Mouse (Mus musculus) ES-CJ7 (cell line): ENCODE measurements around the gene Nacc1.

Source experiments
- DNase-seq: peaks from one replicate; pipeline ENCODE4 v3.0.0; 2011; ENCODE audit warnings: low read depth, low spot score

Gene Nacc1

DNA sequence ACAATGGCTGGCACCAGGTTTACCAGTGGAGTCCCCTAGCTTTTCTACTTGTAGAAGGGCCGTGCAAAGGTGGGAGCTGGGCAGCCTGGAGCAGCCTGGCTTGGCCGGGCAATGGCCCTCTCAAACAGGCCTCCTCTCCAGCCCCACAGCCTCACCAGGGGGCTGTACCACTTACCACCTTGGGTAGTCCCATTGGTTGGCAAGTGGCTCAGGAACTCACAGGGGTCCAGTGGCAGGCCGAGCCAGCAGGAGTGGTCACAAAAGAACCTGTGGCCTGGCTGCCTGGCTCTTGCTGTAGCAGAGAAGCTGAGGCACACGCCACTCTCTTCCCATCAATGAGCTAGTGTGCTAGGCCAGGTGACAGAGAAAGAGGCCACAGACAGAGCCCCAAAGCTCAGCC lies 26.5 kb upstream of the Nacc1 start:
- DNase-seq, result no peak

GRCm38 (mm10) chr8:84713381-84713780 lies 25.7 kb upstream of the Nacc1 start:
- DNase-seq, result no peak

DNA sequence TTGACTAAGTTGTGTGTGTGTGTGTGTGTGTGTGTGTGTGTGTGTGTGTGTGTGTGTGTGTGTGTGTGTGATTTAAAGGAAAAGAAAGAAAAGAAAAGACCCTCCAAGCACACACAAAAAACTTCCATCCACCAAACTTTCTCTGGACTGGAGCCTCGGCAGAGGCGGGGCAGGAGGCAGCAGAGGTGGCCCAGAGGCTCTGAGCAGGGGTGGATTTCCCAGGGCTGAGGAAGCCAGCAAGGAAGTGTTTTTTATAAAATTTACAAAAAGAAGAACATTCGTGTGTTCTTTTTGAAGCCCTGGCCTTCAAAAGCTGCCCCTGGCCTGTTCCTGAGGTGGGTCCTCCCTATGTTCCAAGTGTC lies 25.1 kb upstream of the Nacc1 start:
- no peak for DNase-seq

DNA sequence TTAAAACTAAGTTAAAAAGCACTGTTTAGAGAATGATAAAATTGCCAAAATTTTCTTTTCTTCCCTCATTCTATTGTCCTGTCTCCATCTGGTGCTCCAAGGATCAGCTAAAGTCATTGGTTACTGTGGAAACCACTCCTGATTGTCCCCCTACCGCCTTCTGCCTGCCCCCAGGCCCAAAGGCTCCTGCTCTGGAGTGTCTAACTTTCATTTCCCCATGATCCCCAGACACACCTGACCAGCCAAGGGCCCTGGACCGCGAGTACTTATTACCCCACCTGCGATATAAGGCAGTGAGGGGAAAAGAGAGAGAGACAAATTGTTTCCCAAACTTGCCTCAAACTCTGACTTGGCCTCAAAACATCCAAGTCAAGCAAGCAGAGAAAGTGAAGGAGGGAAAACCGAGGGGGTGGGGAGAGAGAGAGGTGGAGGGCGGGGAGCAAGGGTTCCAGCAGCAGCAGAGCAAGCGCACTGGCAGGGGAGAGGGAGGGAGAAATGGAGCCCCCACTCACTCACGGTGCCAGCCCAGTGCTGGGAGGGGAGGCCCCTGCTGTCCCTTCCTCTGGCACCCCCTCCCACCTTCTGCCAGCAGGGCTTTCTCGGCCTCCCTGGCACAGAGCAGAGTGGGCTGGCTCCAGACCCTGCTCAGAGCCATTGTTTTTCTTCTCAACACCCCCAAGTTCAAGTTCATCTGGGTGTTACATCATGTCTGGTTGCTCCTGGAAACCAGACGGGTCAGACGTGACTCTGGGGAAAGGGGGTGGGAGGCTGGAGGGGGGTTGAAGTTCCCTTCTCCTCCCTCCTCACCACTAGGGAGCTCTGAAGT lies 24.5 kb upstream of the Nacc1 start:
- peak; percentile 45 for DNase-seq

DNA sequence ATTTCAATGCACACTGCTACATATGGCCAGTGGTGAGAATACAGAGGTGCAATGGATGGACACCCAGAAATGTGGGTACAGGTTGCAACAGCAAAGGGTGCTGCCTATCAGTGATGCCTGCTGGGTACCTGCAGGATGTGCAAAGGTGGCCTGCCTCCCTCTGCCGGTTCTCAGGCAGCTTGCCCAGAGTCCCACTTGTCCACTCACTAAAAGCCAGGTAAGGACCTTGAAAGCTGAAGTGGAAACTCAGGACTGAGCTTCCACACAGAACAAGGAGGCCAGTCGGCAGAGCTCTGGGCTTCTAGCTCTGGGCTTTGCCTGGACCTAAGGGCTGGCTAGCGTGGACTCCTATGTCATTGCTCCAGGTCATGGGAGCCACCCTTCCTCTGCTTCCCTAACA lies 23.6 kb upstream of the Nacc1 start:
- DNase-seq, result no peak

DNA sequence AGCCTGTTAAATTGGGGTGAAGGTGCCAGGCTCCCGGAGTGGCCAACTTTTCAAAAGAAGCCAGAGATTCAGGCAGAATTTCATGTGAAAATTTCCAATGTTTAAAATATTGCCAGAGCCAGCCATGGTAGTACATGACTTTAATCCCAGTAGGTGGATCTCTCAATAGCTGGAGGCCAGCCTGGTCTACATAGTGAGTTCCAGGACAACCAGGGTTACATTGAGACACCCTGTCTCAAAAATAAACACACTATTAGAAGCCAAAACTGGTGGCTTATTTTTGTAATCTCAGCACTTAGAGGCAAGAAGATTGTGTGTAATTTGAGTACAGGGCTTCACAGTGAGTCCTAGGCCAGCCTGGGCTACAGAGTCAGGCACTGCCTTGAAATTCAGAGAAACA lies 22.3 kb upstream of the Nacc1 start:
- no peak for DNase-seq

GRCm38 (mm10) chr8:84708774-84709475 lies 21.3 kb upstream of the Nacc1 start:
- peak; percentile 93 for DNase-seq

- DNase-seq, result peak; percentile 80
Measured at GRCm38 (mm10) chr8:84708071-84708541, 20.4 kb upstream of the Nacc1 start.

DNA sequence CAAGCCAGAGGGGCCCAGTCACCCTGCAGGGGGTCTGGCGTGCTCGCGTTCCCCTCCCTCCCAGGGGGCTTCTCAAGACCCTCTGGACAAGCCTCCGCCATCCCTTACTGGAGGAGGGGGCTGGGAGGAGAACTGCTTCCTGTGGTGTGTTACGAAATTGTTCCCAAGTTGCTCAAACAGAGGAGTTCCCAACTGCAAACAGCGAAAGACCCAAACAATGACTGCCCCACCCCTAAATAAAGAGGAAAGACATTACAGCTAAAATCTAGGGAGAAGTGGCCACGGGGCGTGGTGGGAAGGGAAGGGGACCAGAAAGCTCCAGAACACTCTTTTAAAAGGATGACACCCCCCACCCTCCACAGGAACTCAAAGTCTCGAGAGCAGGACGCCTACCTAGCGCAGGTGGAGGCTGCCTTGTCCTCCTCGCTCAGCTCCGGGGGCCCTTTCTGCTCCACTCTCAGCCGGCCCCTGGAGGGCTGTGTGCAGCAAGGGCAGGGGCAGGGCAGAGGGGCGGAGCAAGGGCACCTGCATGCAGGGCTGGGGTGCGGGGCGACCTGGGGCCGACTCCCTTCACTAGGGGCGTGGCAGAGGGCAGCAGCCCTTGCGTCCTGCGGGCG lies 19.7 kb upstream of the Nacc1 start:
- DNase-seq, result peak; percentile 81

DNA sequence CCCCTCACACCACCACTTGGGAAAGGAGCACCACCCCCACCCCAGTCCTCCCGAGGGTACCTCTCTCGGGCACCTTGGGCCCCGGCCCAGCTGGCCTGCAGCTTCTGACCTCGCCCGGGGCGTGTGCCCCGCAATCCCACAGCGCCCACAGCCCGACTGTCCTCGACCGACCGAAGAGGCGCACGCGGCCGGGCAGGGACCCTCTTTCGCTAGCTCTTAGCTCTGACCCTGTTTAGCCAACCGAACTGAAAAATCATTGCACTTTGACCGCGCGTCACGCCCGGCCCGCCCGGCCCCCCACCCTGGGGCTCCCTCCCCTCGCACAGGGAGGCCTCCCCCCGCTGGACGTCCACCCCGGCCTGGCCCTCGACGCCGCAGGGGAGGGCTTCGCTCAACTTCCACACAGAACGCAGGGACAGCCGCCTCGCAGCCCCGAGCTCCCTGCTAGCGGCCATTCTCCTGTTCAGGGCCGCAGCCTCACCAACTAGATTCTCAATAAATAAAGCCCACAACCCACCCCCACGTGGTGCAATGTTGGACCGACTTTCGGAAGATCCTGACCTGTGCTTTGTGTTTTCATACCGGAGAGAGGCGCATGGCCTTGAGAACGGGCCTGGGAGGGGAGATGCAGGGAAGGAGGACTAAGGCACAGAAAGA lies 19.1 kb upstream of the Nacc1 start:
- no peak for DNase-seq

DNA sequence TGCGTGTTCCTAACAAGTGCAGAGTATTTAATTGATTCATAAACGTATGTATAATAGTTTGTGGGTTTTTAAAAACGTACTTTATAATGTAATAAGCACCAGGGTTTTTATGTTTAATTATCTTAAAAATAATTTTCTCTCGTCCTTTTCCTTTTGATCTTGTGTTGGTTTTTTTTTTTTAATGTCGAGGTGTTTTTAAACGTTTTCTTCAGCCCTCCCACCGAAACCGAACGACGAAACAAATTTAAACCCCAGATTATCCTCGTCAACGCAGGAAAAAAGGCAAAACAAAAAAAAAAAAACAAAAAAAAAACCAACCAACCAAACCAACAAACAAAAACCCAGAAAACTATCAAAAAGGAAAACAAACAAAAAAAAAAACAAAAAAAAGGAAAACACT lies 18.3 kb upstream of the Nacc1 start:
- no peak for DNase-seq

DNA sequence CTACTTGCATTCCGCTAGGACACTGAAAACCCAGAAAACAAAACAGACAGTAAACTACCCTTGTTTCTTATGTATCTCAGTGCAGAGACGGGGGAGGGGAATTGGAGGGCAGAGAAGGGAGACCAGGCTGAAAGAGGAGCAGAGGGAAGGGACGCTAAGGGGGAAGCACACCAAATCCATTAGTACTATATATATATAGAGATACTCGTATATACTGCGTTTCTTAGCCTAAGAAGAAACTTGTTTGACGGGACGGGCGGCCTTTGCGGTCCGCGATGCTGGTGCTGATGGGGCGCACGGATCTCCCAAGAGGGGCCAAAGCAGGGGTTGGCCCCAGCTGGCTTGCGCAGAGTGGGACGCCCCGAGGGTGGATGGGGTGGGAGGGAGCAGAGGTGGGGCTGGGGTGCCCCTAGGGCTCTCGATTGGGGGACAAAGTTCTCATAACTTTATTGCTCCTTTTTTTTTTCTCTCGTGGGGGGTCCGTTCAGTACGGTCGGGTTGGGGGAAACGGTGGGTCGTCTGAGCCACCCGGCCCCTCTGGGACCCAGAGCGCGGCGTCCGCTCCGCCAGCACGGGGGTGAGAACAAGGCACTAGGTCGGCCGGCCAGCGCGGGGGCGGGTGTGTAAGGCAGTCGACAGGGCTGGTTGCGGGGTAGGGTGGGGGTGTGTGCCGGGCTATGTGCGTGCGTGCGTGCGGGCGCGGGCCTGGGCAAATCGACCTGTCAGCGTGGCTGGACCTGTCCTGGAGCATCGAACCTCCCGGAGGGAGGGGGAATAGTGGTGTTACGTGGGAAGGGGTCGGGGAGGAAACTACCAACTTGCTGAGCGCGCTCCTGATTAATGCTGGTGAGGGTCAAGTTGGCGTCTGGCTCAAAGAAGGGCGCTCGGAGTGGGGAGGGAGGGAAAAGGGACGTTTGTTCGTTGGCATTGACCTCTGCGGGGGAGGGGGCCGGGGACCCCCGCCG lies 17.5 kb upstream of the Nacc1 start:
- DNase-seq, result peak; percentile 73

GRCm38 (mm10) chr8:84704356-84704755 lies 16.7 kb upstream of the Nacc1 start:
- peak; percentile 96 for DNase-seq

- DNase-seq, result no peak
Measured at GRCm38 (mm10) chr8:84703466-84704249, 16.0 kb upstream of the Nacc1 start.

GRCm38 (mm10) chr8:84702963-84703465 lies 15.4 kb upstream of the Nacc1 start:
- DNase-seq, result no peak

DNA sequence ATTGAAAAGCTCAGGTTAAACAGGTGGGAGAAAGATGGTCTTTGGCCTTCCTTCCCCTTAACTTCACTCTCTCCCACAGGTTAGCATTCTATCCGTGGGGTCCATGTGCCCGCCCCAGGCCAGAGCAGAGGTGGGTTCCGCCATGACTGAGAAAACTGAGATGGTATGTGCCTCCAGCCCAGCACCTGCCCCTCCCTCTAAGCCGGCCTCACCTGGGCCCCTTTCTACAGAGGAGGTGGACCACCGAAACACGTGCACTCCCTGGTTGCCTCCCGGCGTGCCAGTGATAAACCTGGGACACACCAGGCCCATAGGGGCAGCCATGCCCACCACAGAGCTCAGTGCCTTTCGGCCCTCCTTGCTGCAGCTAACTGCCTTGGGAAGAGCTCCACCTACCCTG lies 14.9 kb upstream of the Nacc1 start:
- no peak for DNase-seq

- no peak for DNase-seq
Measured at GRCm38 (mm10) chr8:84700941-84701911, 13.6 kb upstream of the Nacc1 start, which contains the start of gene Lyl1. Lyl1 (plus strand) TSS chr8:84701457.

DNA sequence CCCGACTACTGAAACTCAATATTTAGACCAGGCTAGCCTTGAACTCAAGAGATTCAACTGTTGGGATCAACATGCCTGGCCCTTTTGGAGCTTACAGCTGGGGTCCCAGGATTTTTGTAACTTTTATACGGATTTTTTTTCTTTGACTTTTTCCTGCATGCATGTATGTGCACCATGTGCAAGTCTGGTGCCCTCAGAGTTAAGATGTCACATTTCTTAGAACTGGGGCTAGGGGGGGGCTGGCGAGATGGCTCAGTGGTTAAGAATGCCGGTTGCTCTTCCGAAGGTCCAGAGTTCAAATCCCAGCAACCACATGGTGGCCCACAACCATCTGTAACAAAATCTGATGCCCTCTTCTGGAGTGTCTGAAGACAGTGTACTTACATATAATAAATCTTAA lies 12.9 kb upstream of the Nacc1 start:
- no peak for DNase-seq

GRCm38 (mm10) chr8:84699861-84700322 lies 12.2 kb upstream of the Nacc1 start:
- peak; percentile 87 for DNase-seq
